Comparison of ENCODE assay signal across 25 mouse cellular contexts in genomic region chr9:32142834-32143233, GRCm38 (mm10). TPM values are rescaled to one million over a fixed set of nuclear protein-coding genes. Genes with fewer than 3 reads are reported as not detected.
DNase-seq lines count a peak whose midpoint lies in the region; ATAC-seq and TF ChIP-seq lines count a peak whose summit lies in the region.
"Had no signal": no experiment of that assay in that cellular context is flagged by ENCODE, and none has a peak within 500 bp of the region (broad histone marks: within the 10 kb centered on the region; RNA-seq: fewer than 3 reads in every experiment).

No protein-coding gene starts in this region.

- no peak overlapping the region; the same call in 1 of the 2 replicates for H3K9ac ChIP-seq in heart, embryonic 13.5 days
- H3K9ac ChIP-seq in liver, postnatal 0 days (replicated peaks), result no peak overlapping the region
- H3K9ac ChIP-seq in liver, embryonic 11.5 days (ENCODE audit: low read depth, low read length), result no peak overlapping the region
- H3K9ac ChIP-seq: embryonic facial prominence, embryonic 15.5 days; forebrain, embryonic 12.5 days; hindbrain, embryonic 13.5 days; liver, embryonic 13.5 days had no signal

- H3K4me3 ChIP-seq in heart, embryonic 13.5 days, result no peak overlapping the region
- no peak overlapping the region for H3K4me3 ChIP-seq in liver, postnatal 0 days (ENCODE audit: low read depth, low read length)
- H3K4me3 ChIP-seq in liver, embryonic 11.5 days (ENCODE audit: low read depth, low read length), result no peak overlapping the region
- H3K4me3 ChIP-seq: embryonic facial prominence, embryonic 10.5 days; embryonic facial prominence, embryonic 15.5 days; forebrain, embryonic 12.5 days; heart, adult 2 months; hindbrain, embryonic 13.5 days; liver, embryonic 13.5 days had no signal

- no peak for TF ChIP-seq CTCF in liver, postnatal 0 days (IDR thresholded peaks at IDR 0.05; ENCODE audit: low read depth)

- no peaks in the 10 kb centered on the region for H3K36me3 ChIP-seq in heart, embryonic 13.5 days
- no peaks in the 10 kb centered on the region for H3K36me3 ChIP-seq in liver, postnatal 0 days (replicated peaks; ENCODE audit: insufficient read depth, low read length)
- no peaks in the 10 kb centered on the region for H3K36me3 ChIP-seq in liver, embryonic 11.5 days (ENCODE audit: control insufficient read depth, insufficient read depth, low read length)
- H3K36me3 ChIP-seq: embryonic facial prominence, embryonic 10.5 days; embryonic facial prominence, embryonic 15.5 days; forebrain, embryonic 12.5 days; hindbrain, embryonic 13.5 days; liver, embryonic 13.5 days had no signal

- no peak overlapping the region for H3K4me2 ChIP-seq in heart, embryonic 13.5 days
- H3K4me2 ChIP-seq in liver, postnatal 0 days (ENCODE audit: low read depth, low read length), result no peak overlapping the region
- H3K4me2 ChIP-seq in liver, embryonic 11.5 days, result no peak overlapping the region
- H3K4me2 ChIP-seq: embryonic facial prominence, embryonic 15.5 days; forebrain, embryonic 12.5 days; hindbrain, embryonic 13.5 days; liver, embryonic 13.5 days had no signal

- no peak for DNase-seq in heart, adult 9 months (ENCODE audit: low spot score in 2 of 2)
- DNase-seq in liver, postnatal 0 days, result no peak
- no peak for DNase-seq in liver, embryonic 11.5 days (ENCODE audit: low spot score)
- DNase-seq: adrenal gland, postnatal 25 days; B cell, adult 2 months; cerebellum, adult 11-12 months; cerebellum, postnatal 10 days; gastrocnemius, postnatal 14 days; heart, adult 2 months; kidney, adult 9 months; layer of hippocampus, postnatal 36 days; left cerebral cortex, postnatal 4 days; liver, embryonic 13.5 days; lung, adult 2 months; lung, postnatal 4 days; midbrain, embryonic 14.5 days had no signal

- TF ChIP-seq EP300 in liver, postnatal 0 days (IDR thresholded peaks at IDR 0.05; ENCODE audit: low read depth), result no peak

- peaks cover 44% of the 10 kb centered on the region for H3K4me1 ChIP-seq in heart, embryonic 13.5 days
- peaks cover 6% of the 10 kb centered on the region; the same call in 1 of the 2 replicates for H3K4me1 ChIP-seq in liver, postnatal 0 days (ENCODE audit: insufficient read depth)
- no peaks in the 10 kb centered on the region for H3K4me1 ChIP-seq in liver, embryonic 11.5 days (replicated peaks; ENCODE audit: control insufficient read depth, insufficient read depth, low read length)
- H3K4me1 ChIP-seq: forebrain, embryonic 12.5 days had no signal

- no peaks in the 10 kb centered on the region for H3K9me3 ChIP-seq in heart, embryonic 13.5 days
- no peaks in the 10 kb centered on the region for H3K9me3 ChIP-seq in liver, postnatal 0 days (ENCODE audit: low read length)
- H3K9me3 ChIP-seq in liver, embryonic 11.5 days (ENCODE audit: control insufficient read depth, low read length), result no peaks in the 10 kb centered on the region
- H3K9me3 ChIP-seq: embryonic facial prominence, embryonic 10.5 days; embryonic facial prominence, embryonic 15.5 days; forebrain, embryonic 12.5 days; hindbrain, embryonic 13.5 days; liver, embryonic 13.5 days had no signal

- WGBS in heart, embryonic 13.5 days, result 37% methylated on average over 3 of the region's 3 CpGs
- whole genome bisulfite sequencing in liver, postnatal 0 days (ENCODE audit: insufficient replicate concordance), result 62% methylated on average over 3 of the region's 3 CpGs
- 64% methylated on average over 3 of the region's 3 CpGs for WGBS in liver, embryonic 11.5 days

- ATAC-seq in heart, embryonic 13.5 days (ENCODE audit: extremely low read depth, insufficient number of reproducible peaks, low FRiP score, low TSS enrichment), result no peak
- ATAC-seq in liver, postnatal 0 days, result 0 out of 2 replicates have a peak, but pooled peaks have one; percentile 23
- no peak for ATAC-seq in liver, embryonic 11.5 days (replicated peaks; ENCODE audit: low FRiP score)
- 0 out of 2 replicates have a peak, but pooled peaks have one; percentile 8 for ATAC-seq in common myeloid progenitor, adult 5-6 weeks (replicated peaks; ENCODE audit: low read depth, poor library complexity, severe bottlenecking)
- peak; percentile 58 for ATAC-seq in granulocyte monocyte progenitor cell, adult 5-6 weeks (replicated peaks; ENCODE audit: poor library complexity, severe bottlenecking)
- no peak for ATAC-seq in frontal cortex, adult (ENCODE audit: low TSS enrichment)
- ATAC-seq: intestine, embryonic 16.5 days had no signal

- H3K27me3 ChIP-seq in heart, embryonic 13.5 days (replicated peaks), result no peaks in the 10 kb centered on the region
- no peaks in the 10 kb centered on the region for H3K27me3 ChIP-seq in liver, postnatal 0 days (ENCODE audit: insufficient read depth, low read length)
- H3K27me3 ChIP-seq in liver, embryonic 11.5 days (replicated peaks; ENCODE audit: control insufficient read depth, insufficient read depth, low read length), result no peaks in the 10 kb centered on the region
- H3K27me3 ChIP-seq: embryonic facial prominence, embryonic 15.5 days; forebrain, embryonic 12.5 days; hindbrain, embryonic 13.5 days; liver, embryonic 13.5 days had no signal

- H3K27ac ChIP-seq in heart, embryonic 13.5 days (replicated peaks), result 0 out of 2 replicates have a peak overlapping the region, but pooled peaks have one; percentile 10
- no peak overlapping the region for H3K27ac ChIP-seq in liver, postnatal 0 days (ENCODE audit: low read depth)
- H3K27ac ChIP-seq in liver, embryonic 11.5 days (ENCODE audit: low read depth, low read length), result no peak overlapping the region
- H3K27ac ChIP-seq: embryonic facial prominence, embryonic 10.5 days; embryonic facial prominence, embryonic 15.5 days; forebrain, embryonic 12.5 days; heart, adult 2 months; hindbrain, embryonic 13.5 days; liver, embryonic 13.5 days had no signal

RNA-seq across cellular contexts. Expression of gene Arhgap32, which starts 26.9 kb away (rescaled TPM):
- 2.9 and 3.3 TPM in 2 replicates for polyA plus RNA-seq in heart, embryonic 13.5 days (2015; fragmentation: Nextera tagmentation; extraction: Ambion mirVana)
- 0.25 and 0.63 TPM in 2 replicates for polyA plus RNA-seq in liver, postnatal 0 days (2015; fragmentation: Nextera tagmentation; extraction: Ambion mirVana)
- 1.3 and 1.7 TPM in 2 replicates for polyA plus RNA-seq in liver, embryonic 11.5 days (2014; fragmentation: Nextera tagmentation; extraction: Ambion mirVana)
- 8.3 and 12.4 TPM in 2 replicates for total RNA-seq in common myeloid progenitor, adult 5-6 weeks (2017)
- total RNA-seq in granulocyte monocyte progenitor cell, adult 5-6 weeks (2014; fragmentation: Nextera tagmentation), result 14.7 and 26.2 TPM in 2 replicates
- 3.1 and 5.4 TPM in 2 replicates for total RNA-seq in granulocyte monocyte progenitor cell, adult 5-6 weeks (2017)

Comparison
In these comparisons a context has a peak if more than half of its experiments do, and no peak if none do; other contexts are left out.
1. ATAC-seq: peak in liver, postnatal 0 days (single experiment), common myeloid progenitor, adult 5-6 weeks (single experiment) and granulocyte monocyte progenitor cell, adult 5-6 weeks (single experiment); none in heart, embryonic 13.5 days (single experiment), liver, embryonic 11.5 days (single experiment) and frontal cortex, adult (single experiment).